Mouse (Mus musculus) heart, embryonic 10.5 days (tissue): ENCODE measurements around the gene Ackr1. TPM values are rescaled to one million over a fixed set of nuclear protein-coding genes. Genes with fewer than 3 reads are reported as not detected.

ENCODE experiments used
- DNase-seq: peaks from one replicate; pipeline ENCODE4 v3.0.0-alpha.2; 2017; ENCODE audit warnings: low spot score
- H3K27ac ChIP-seq: fragments of 300-500 bp; sonication (generic); 2 replicates; pipeline ENCODE4 v1.5.1; 2016; ENCODE audit warnings: mild to moderate bottlenecking
- H3K27me3 ChIP-seq: fragments of 300-500 bp; sonication (generic); 2 replicates; pipeline ENCODE4 v1.6.1; 2016; ENCODE audit warnings: mild to moderate bottlenecking; ENCODE audit not compliant: poor library complexity, insufficient read depth, severe bottlenecking
- H3K36me3 ChIP-seq: fragments of 300-500 bp; sonication (generic); 2 replicates; pipeline ENCODE4 v1.6.1; 2016; ENCODE audit warnings: mild to moderate bottlenecking, moderate library complexity
- H3K4me1 ChIP-seq: fragments of 300-500 bp; sonication (generic); 2 replicates; pipeline ENCODE4 v1.6.1; 2016; ENCODE audit warnings: mild to moderate bottlenecking
- H3K4me3 ChIP-seq: fragments of 300-500 bp; sonication (generic); 2 replicates; pipeline ENCODE4 v1.5.1; 2016; ENCODE audit warnings: mild to moderate bottlenecking, moderate library complexity
- H3K9me3 ChIP-seq: fragments of 300-500 bp; sonication (generic); 2 replicates; pipeline ENCODE4 v1.6.1; 2016; ENCODE audit warnings: mild to moderate bottlenecking, moderate library complexity
- WGBS: fragments of 180-500 bp; shearing (Covaris S2); methylation state at CpG from one replicate; pipeline ENCODE4 v1.1.7; 2016; 5-methylcytosine and 5-hydroxymethylcytosine counted together
- polyA plus RNA-seq: library from polyadenylated mRNA; unstranded; fragments of >200 nt; fragmentation: Nextera tagmentation; extraction: Ambion mirVana; gene quantifications from 2 replicates; pipeline ENCODE4 v1.2.1, GENCODE M21; 2016

Gene Ackr1
- polyA plus RNA-seq: 1.8 and 1.9 TPM in 2 replicates

DNA sequence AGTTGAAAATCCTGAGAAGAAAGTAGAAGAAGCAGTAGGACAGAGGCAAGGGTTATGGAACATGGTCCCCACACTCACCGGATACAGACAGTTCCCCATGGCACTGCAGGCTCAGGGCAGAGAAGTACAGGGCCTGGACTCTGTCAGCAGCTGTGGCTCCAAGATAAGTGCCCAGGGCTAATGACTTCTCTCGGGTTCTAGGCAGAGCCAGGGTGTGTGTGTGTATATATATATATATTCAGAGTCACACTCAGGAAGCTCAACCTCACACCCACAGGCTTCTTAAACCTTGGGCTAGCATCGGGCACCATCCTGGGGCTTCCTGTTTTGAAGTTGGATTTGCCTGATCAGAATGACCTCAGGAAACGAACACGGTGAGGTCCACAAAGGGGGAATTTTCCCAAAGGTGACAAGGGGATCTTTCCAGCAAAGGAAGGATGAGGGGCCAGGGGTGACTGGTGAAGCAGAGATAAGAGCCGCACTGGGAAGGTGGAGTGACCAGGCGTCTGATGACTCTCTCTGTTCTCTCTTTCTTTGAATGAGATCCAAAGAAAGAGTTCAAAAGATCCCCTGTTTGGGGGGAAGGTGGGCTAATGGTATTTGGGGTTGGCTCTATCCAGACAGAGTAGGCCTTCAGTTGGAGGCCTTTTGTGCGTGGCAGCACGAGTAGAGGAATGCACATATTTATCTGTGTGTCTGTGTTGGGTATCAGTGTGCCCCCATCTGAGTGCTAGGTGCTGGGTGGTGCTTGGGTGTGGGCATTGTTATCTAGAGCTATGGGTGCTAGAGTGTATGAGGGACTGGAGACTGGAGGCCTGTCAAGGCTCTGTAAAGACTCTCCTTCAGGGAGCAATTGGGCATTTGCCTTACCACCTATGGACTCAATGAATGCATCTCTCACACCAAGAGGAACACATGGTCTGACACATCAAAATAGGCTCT lies at the start of gene Ackr1:
TSS of gene Ackr1 (minus strand) at position 439 of the 942 bp plus-strand sequence.
- Histone ChIP-seq H3K36me3 (no peaks in the 10 kb centered on the region), H3K9me3 (no peaks in the 10 kb centered on the region), H3K27me3 (no peaks in the 10 kb centered on the region), H3K27ac (peak within 1 kb of the TSS; percentile 56), H3K4me1 (peaks cover 46% of the 10 kb centered on the region), H3K4me3 (no peak within 1 kb of the TSS)
- DNase-seq: peak; percentile 82
- 35% methylated on average over 9 of the region's 9 CpGs for WGBS

DNA sequence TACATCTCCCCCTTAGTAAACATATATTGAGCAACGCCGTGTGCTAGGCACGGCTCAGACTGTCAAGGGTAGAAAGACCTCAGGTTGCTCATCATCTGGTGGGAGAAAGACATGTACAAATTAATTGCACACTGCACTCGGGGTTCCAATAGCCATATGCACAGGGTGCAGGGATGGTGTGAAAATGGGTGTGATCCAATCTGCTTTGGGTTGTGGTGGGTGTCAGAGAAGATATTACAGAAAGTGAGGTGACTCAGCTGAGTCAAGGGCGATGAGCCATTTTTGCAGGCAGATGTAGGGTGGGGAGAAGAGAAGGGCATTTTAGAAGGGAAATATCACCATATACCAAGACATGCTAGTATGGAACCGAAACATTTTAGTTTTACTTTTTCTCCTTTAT lies 47.9 kb upstream of the Ackr1 start:
- H3K27me3 ChIP-seq: no peaks in the 10 kb centered on the region
- H3K4me1 ChIP-seq: no peaks in the 10 kb centered on the region
- H3K9me3 ChIP-seq: no peaks in the 10 kb centered on the region
- 84% methylated on average over 6 of the region's 6 CpGs for WGBS
- no peaks in the 10 kb centered on the region for H3K36me3 ChIP-seq
- H3K27ac ChIP-seq: no peak overlapping the region
- DNase-seq: no peak
- H3K4me3 ChIP-seq: no peak overlapping the region

DNA sequence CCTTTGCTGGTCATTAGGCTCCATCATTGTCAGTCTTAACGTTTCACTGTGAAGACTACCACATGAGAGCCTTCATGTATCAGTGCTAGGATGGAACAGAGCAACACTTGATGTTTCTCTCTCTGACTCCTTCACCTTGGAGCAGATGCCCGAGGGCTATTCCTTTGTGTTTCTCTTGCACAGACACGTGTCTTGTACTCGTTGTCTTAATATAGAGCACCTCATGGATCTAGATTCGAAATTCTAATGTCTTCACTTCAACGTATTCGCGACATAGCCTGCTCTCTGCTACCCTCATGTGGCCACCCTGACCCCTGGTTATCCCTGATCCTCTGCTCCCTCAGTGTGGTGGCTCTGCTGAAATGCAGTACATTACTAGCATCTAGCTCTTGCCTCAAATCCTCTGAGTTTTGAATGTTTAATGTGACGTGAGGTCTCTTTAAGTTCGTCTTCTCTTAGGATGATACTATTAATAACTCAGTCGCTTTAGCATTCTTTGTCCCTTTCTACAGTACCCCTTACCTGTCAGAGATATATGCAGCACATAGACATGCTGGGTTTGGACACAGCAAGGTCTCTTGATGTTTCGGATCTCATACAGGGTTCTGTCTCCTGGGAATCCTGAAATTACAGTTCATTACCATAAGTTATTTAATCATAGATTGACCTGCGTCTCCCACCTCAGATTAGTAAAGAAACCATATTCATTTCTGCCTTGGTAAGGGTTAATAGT lies 44.0 kb upstream of the Ackr1 start:
- Histone ChIP-seq H3K4me1 (no peaks in the 10 kb centered on the region), H3K27me3 (no peaks in the 10 kb centered on the region), H3K27ac (no peak overlapping the region), H3K36me3 (no peaks in the 10 kb centered on the region), H3K4me3 (no peak overlapping the region), H3K9me3 (no peaks in the 10 kb centered on the region)
- peak; percentile 81 for DNase-seq
- 26% methylated on average over 13 of the region's 13 CpGs for WGBS

DNA sequence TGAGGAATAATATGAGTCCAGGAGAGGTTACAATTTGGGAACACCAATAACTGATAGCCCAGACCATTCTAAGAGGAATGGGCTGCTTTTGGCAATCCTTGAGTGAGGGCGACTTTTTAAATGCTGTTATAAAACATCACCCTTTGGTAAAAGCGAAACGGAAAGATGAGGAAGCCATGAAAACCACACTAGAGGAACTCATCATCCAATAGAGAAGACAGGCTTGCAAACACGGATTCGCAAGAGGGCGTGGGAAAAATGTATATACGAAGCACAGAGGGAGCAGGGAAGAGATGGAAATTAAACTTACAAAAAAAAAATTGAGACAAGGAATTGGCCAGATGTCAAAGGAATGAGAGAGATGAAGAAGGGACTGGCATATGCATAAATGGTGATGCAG lies 40.5 kb upstream of the Ackr1 start:
- peaks cover 5% of the 10 kb centered on the region; the same call in 1 of the 2 replicates for H3K27me3 ChIP-seq
- H3K36me3 ChIP-seq: no peaks in the 10 kb centered on the region
- no peak for DNase-seq
- H3K27ac ChIP-seq: no peak overlapping the region
- WGBS: 82% methylated on average over 7 of the region's 7 CpGs
- H3K4me1 ChIP-seq: no peaks in the 10 kb centered on the region
- H3K4me3 ChIP-seq: no peak overlapping the region
- no peaks in the 10 kb centered on the region for H3K9me3 ChIP-seq

DNA sequence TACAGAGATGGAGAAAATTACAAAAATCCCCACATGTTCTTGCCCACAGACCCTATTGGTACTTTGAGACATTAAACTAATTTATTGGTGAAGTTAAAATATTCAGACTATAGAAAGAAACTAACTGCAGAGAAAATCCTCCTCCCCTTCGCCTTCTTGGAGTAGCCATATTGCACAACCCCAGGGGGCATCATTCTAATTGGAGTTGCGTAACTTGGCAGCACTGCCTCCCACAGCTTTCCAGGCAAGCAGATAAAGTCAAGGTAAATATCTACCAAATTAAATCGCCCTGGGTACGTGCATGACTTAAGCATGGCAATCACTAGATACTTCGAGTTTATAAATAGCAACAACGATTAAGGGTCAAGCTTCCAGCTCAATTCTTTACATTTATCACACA lies 38.0 kb upstream of the Ackr1 start:
- H3K27ac ChIP-seq: no peak overlapping the region
- WGBS: 77% methylated on average over 6 of the region's 6 CpGs
- H3K4me3 ChIP-seq: no peak overlapping the region
- H3K4me1 ChIP-seq: peaks cover 12% of the 10 kb centered on the region
- no peaks in the 10 kb centered on the region for H3K36me3 ChIP-seq
- no peak for DNase-seq
- peaks cover 25% of the 10 kb centered on the region for H3K27me3 ChIP-seq
- H3K9me3 ChIP-seq: no peaks in the 10 kb centered on the region

DNA sequence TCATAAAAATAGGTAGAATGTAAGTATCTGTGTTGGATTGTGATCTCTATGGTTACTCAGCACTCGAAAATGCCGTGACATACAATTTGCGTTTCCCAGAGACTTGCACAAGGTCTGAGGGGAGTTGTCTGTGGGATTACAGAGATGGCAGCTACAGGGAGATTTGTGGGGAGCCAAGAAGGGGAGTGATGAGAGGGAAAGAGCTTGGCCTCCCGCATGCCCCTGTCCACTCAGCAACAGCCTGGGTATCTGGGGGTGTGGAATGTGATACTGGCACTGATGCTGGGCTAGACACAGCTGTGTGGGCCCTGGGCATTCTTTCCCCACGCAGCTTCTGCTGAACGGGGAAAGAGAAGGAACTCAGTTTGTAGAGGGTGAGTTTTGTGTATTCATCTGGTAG lies 36.9 kb upstream of the Ackr1 start:
- no peaks in the 10 kb centered on the region for H3K36me3 ChIP-seq
- H3K27me3 ChIP-seq: peaks cover 36% of the 10 kb centered on the region

DNA sequence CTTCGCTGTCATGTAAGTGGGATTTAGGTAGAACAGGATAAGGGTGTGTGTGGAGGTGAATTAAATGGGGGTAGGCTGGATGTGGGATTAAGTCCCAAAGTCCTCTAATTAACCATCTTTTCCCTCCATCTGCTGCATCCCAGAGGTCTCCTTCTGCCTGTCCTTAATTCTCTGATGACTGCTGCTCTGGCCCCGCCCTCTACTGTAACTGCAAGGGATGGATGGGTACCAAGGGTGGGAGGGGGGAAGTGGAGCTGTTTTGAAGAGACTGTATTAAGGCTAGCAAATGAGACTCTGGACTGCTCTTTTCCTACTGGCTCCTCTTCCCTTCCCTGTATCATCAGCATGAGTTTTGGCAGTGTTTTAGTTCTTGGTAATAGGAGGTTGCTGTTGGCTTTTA lies 36.1 kb upstream of the Ackr1 start:
- Histone ChIP-seq H3K27ac (no peak overlapping the region), H3K27me3 (peaks cover 40% of the 10 kb centered on the region), H3K4me3 (no peak overlapping the region), H3K9me3 (no peaks in the 10 kb centered on the region), H3K4me1 (peaks cover 23% of the 10 kb centered on the region), H3K36me3 (no peaks in the 10 kb centered on the region)
- no peak for DNase-seq
- WGBS: 65% methylated on average over 2 of the region's 2 CpGs

More for the DNA sequence above, 36.9 kb upstream of the Ackr1 start:
- Histone ChIP-seq H3K9me3 (no peaks in the 10 kb centered on the region), H3K4me3 (no peak overlapping the region), H3K27ac (no peak overlapping the region), H3K4me1 (peaks cover 23% of the 10 kb centered on the region)
- WGBS: 68% methylated on average over 6 of the region's 6 CpGs
- no peak for DNase-seq

DNA sequence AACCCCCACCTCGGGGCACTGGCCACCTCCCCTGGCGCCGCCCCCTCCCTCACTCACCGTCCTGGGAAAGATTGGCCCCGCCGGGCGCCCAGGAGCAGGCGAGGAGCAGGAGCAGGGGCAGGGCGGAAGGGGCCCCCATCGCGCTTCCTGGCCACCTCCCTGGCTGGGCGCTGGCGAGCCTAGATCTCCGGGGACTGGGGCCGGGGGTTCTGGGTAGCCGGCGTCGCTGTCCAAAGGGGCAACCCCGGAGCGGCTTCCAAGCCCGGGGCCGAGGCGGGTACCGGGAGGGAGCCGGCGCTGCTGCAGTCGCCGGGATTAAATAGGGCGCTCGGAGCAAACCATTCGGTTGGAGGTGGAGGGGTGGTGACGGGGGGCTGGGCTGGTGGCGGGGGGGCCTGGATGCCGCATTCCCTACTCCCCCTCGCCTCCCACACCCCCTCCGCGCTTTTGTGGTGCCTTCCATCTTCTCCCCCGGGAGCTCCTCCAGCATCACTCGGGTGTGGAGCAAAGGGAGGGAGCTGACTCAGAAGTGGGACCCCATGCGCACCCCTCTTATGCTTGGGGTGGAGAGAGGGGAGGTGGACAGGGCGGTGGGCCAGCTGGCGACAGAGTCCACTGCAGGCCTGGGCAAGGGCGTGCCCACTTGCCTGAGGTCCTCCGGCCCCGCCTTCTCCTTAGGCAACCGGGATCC lies 34.0 kb upstream of the Ackr1 start, which contains the start of gene Cadm3:
TSS of gene Cadm3 (minus strand) at position 340 of the 691 bp plus-strand sequence.
- Histone ChIP-seq H3K4me3 (peak within 1 kb of the TSS; percentile 64), H3K9me3 (no peaks in the 10 kb centered on the region), H3K36me3 (no peaks in the 10 kb centered on the region), H3K27me3 (peaks cover 40% of the 10 kb centered on the region), H3K27ac (no peak within 1 kb of the TSS), H3K4me1 (peaks cover 23% of the 10 kb centered on the region)
- under 1% methylated on average over 37 of the region's 46 CpGs for WGBS
- DNase-seq: peak; percentile 77

DNA sequence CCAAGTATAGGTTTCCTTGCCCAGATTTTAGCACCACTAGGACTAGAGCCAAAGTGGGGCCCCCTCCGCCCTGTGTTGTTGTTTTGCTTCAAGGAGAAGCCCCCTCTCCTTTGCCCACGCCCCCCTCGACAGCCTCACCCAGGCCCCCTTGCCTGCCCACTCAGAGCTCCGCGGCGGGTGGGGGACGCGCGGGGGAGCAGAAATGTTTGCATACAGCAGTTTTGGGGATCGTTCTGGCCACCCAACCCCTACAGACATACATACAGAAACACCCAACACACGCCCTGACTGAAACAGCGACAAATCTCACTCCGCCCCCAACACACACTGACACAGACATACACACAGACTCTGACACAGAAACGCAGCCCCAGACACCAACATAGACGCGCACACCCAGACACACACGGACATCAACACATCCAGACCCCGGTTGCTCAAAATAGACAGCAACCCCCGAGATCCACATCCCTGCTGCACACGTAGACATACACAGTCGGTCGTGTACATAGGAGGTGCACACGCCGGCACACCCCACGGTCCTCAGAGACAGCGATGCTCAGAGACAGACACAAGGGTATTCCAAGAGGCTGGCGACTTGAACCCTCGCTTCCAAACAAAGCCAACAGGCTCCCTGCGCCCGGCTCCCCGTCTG lies 33.3 kb upstream of the Ackr1 start:
- H3K27me3 ChIP-seq: peaks cover 40% of the 10 kb centered on the region
- WGBS: under 1% methylated on average over 31 of the region's 31 CpGs
- H3K27ac ChIP-seq: no peak overlapping the region
- H3K4me1 ChIP-seq: peaks cover 23% of the 10 kb centered on the region
- H3K9me3 ChIP-seq: no peaks in the 10 kb centered on the region
- no peak for DNase-seq
- H3K4me3 ChIP-seq: peak overlapping the region; percentile 64
- H3K36me3 ChIP-seq: no peaks in the 10 kb centered on the region

DNA sequence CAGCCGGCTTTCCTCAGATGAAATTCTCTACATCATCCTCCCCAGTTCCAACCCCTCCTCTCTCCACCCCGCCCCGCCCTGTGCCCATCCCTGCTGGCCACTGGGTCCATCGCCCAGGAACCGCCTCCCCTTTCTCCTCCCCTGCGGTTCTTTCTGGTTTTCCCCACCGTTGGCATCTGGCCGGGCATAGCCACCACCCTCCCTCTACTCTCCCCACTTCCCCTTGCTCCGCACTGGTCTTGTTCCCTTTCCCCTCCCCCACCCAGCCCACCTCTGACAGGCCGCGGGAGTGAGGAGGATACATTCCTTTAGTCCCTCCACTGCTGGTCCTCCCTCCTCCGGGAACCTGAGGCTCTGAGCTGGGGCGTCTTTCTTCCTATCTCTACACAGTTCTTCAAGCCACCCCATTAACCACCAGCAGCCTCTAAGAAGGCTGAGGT lies 32.4 kb upstream of the Ackr1 start:
- Histone ChIP-seq H3K27ac (no peak overlapping the region), H3K9me3 (no peaks in the 10 kb centered on the region), H3K27me3 (peaks cover 40% of the 10 kb centered on the region), H3K36me3 (no peaks in the 10 kb centered on the region), H3K4me1 (peaks cover 23% of the 10 kb centered on the region), H3K4me3 (peak overlapping the region; percentile 64)
- DNase-seq: no peak
- 5% methylated on average over 12 of the region's 13 CpGs for WGBS

DNA sequence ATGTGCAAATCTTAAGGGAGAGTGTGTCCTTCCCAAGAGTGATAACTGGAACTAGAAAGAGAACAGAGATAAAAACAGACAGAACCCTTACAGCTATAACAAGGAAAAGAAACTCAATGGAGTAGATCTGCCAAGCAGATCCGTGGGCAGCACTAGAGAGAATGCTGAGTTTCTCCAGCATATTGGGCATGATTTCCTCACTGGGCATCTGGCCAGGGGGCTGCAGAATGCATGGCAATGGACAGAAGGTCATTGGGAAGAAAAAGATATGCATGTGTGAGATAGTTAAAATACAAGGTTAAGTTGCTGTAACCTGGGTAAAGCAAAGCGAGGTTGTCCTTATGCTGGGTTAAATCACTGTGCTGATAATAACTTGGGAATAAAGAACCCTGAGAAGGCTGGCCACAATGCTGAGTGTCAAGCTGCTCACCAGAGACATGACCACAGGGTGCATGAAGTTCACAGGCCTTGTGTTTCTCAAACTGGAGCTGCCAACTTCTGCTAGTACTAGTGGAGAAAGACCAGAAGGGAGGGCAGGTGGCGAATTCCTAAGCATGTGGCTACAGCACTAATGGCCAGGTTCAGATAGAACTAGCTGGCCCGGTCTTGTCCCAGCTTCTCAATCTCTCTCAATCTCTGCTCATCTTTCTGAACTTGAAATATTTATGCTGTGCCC lies 30.7 kb upstream of the Ackr1 start:
- Histone ChIP-seq H3K9me3 (no peaks in the 10 kb centered on the region), H3K27me3 (peaks cover 37% of the 10 kb centered on the region), H3K4me1 (peaks cover 23% of the 10 kb centered on the region), H3K4me3 (no peak overlapping the region), H3K36me3 (no peaks in the 10 kb centered on the region), H3K27ac (no peak overlapping the region)
- WGBS: 71% methylated on average over 4 of the region's 4 CpGs
- DNase-seq: no peak

DNA sequence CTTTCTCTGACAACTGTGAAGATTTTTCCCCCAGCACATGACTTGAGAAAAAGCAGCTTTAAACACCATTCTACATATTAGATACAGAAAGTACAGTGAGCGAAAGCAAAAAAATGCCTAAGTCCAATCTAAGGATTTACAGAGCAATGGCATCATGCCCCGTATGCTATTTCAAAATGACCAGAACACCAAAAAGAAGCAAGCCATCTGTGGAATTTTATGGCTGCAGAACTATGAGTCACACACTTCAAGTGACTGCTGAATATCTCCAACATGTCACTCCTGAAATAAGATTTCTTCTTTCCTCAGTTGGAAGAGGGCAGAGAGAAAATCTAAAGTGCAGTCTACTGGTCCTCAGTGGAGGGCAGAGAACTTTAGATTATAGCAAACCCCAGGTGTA lies 29.9 kb upstream of the Ackr1 start:
- WGBS: 84% methylated on average over 2 of the region's 2 CpGs

More for the DNA sequence above, 29.9 kb upstream of the Ackr1 start:
- DNase-seq: no peak
- Histone ChIP-seq H3K27me3 (peaks cover 30% of the 10 kb centered on the region), H3K4me1 (peaks cover 23% of the 10 kb centered on the region), H3K9me3 (no peaks in the 10 kb centered on the region), H3K36me3 (no peaks in the 10 kb centered on the region), H3K4me3 (no peak overlapping the region), H3K27ac (no peak overlapping the region)
